Mouse (Mus musculus) neural tube, embryonic 14.5 days (tissue): ENCODE measurements at regions not wholly inside any gene's neighbourhood (a gene's known extent, or its start where the extent isn't known, plus 50 kb on each side); places are given as distances from the start of the nearest gene placed in this dataset.
A peak's percentile ranks its signal among the peaks of the same experiment; 100 is the strongest.

Source experiments
- ATAC-seq: fragments of 200-750 bp; cut with Nextera tagmentation; 2 replicates; pipeline ENCODE4 v1.8.0; 2017; ENCODE audit warnings: low read depth, mild to moderate bottlenecking, moderate TSS enrichment, moderate library complexity
- H3K27ac ChIP-seq: fragments of 300-500 bp; sonication (generic); 2 replicates; pipeline ENCODE4 v1.5.1; 2014; ENCODE audit warnings: low read depth, mild to moderate bottlenecking, control low read depth, low read length, moderate library complexity, mixed read lengths
- H3K27me3 ChIP-seq: fragments of 300-500 bp; sonication (generic); 2 replicates; pipeline ENCODE4 v1.6.1; 2014; ENCODE audit warnings: low read length; ENCODE audit not compliant: control insufficient read depth, insufficient read depth
- H3K36me3 ChIP-seq: fragments of 300-500 bp; sonication (generic); 2 replicates; pipeline ENCODE4 v1.6.1; 2014; ENCODE audit warnings: low read length, mixed read lengths; ENCODE audit not compliant: control insufficient read depth, insufficient read depth
- H3K4me1 ChIP-seq: fragments of 300-500 bp; sonication (generic); 2 replicates; pipeline ENCODE4 v1.6.1; 2014; ENCODE audit warnings: low read length; ENCODE audit not compliant: control insufficient read depth, insufficient read depth
- H3K4me2 ChIP-seq: fragments of 300-500 bp; sonication (generic); 2 replicates; pipeline ENCODE4 v1.6.1; 2014; ENCODE audit warnings: mild to moderate bottlenecking, low read depth, low read length, control low read depth
- H3K4me3 ChIP-seq: fragments of 300-500 bp; sonication (generic); 2 replicates; pipeline ENCODE4 v1.5.1; 2014; ENCODE audit warnings: low read depth, low read length, control low read depth, mixed read lengths
- H3K9ac ChIP-seq: fragments of 300-500 bp; sonication (generic); replicated peaks from 2 replicates; pipeline ENCODE4 v1.6.1; 2014; ENCODE audit warnings: low read depth, mild to moderate bottlenecking, control low read depth, low read length, mixed read lengths
- H3K9me3 ChIP-seq: fragments of 300-500 bp; sonication (generic); 2 replicates; pipeline ENCODE4 v1.6.1; 2016; ENCODE audit warnings: low read length; ENCODE audit not compliant: control insufficient read depth
- WGBS: fragments of 180-500 bp; shearing (Covaris S2); extraction: QIAGEN DNeasy Blood & Tissue Kit; methylation state at CpG from one replicate; pipeline ENCODE4 v1.1.7; 2014; 5-methylcytosine and 5-hydroxymethylcytosine counted together

- no peak overlapping the region for H3K27ac ChIP-seq
- H3K9me3 ChIP-seq, result no peaks in the 10 kb centered on the region
- H3K4me2 ChIP-seq, result no peak overlapping the region
- H3K4me3 ChIP-seq, result no peak overlapping the region
- no peak; the same call in 1 of the 2 replicates for ATAC-seq
- H3K36me3 ChIP-seq, result no peaks in the 10 kb centered on the region
- H3K4me1 ChIP-seq, result no peaks in the 10 kb centered on the region
- H3K9ac ChIP-seq, result no peak overlapping the region
- WGBS, result 21% methylated on average over 1 of the region's 1 CpGs
- H3K27me3 ChIP-seq, result no peaks in the 10 kb centered on the region
Observed at GRCm38 (mm10) chr6:49523184-49523583, 127.8 kb downstream of the Stk31 start.

- Histone ChIP-seq H3K4me2 (no peak overlapping the region), H3K27me3 (no peaks in the 10 kb centered on the region), H3K36me3 (no peaks in the 10 kb centered on the region), H3K27ac (no peak overlapping the region), H3K9me3 (no peaks in the 10 kb centered on the region), H3K4me1 (no peaks in the 10 kb centered on the region), H3K4me3 (no peak overlapping the region), H3K9ac (no peak overlapping the region)
- ATAC-seq, result no peak
- 87% methylated on average over 7 of the region's 7 CpGs for WGBS
Observed at GRCm38 (mm10) chr6:49523696-49524095, 128.3 kb downstream of the Stk31 start.

GRCm38 (mm10) chr6:49533956-49534355 is 138.6 kb downstream of the Stk31 start:
- Histone ChIP-seq H3K4me2 (no peak overlapping the region), H3K27ac (no peak overlapping the region), H3K36me3 (no peaks in the 10 kb centered on the region), H3K9me3 (no peaks in the 10 kb centered on the region), H3K9ac (no peak overlapping the region), H3K27me3 (no peaks in the 10 kb centered on the region), H3K4me3 (no peak overlapping the region), H3K4me1 (no peaks in the 10 kb centered on the region)
- ATAC-seq, result no peak
- WGBS, result 94% methylated on average over 7 of the region's 9 CpGs

GRCm38 (mm10) chr6:49534551-49534950 is 139.1 kb downstream of the Stk31 start:
- H3K27me3 ChIP-seq, result no peaks in the 10 kb centered on the region
- WGBS, result 94% methylated on average over 3 of the region's 3 CpGs
- H3K4me1 ChIP-seq, result no peaks in the 10 kb centered on the region

GRCm38 (mm10) chr6:49544946-49545345 is 149.5 kb downstream of the Stk31 start:
- ATAC-seq, result no peak
- H3K9ac ChIP-seq, result no peak overlapping the region
- H3K27me3 ChIP-seq, result no peaks in the 10 kb centered on the region
- no peak overlapping the region for H3K4me3 ChIP-seq
- H3K27ac ChIP-seq, result no peak overlapping the region
- no peaks in the 10 kb centered on the region for H3K4me1 ChIP-seq
- H3K36me3 ChIP-seq, result no peaks in the 10 kb centered on the region
- no peaks in the 10 kb centered on the region for H3K9me3 ChIP-seq
- WGBS, result 89% methylated on average over 7 of the region's 7 CpGs
- no peak overlapping the region for H3K4me2 ChIP-seq

More at GRCm38 (mm10) chr6:49534551-49534950, 139.1 kb downstream of the Stk31 start:
- ATAC-seq, result no peak
- H3K36me3 ChIP-seq, result no peaks in the 10 kb centered on the region
- H3K9me3 ChIP-seq, result no peaks in the 10 kb centered on the region
- no peak overlapping the region for H3K4me3 ChIP-seq
- H3K4me2 ChIP-seq, result no peak overlapping the region
- H3K27ac ChIP-seq, result no peak overlapping the region
- H3K9ac ChIP-seq, result no peak overlapping the region

GRCm38 (mm10) chr6:49555069-49555468 is 159.7 kb downstream of the Stk31 start:
- peak; percentile 58; the same call in 1 of the 2 replicates for ATAC-seq

GRCm38 (mm10) chr6:49558508-49558907 is 163.1 kb downstream of the Stk31 start:
- Histone ChIP-seq H3K4me1 (no peaks in the 10 kb centered on the region), H3K9ac (no peak overlapping the region), H3K27ac (no peak overlapping the region), H3K9me3 (no peaks in the 10 kb centered on the region), H3K4me3 (no peak overlapping the region), H3K27me3 (no peaks in the 10 kb centered on the region), H3K4me2 (no peak overlapping the region), H3K36me3 (no peaks in the 10 kb centered on the region)
- ATAC-seq, result no peak
- WGBS, result 84% methylated on average over 1 of the region's 1 CpGs

More at GRCm38 (mm10) chr6:49555069-49555468, 159.7 kb downstream of the Stk31 start:
- no peaks in the 10 kb centered on the region for H3K27me3 ChIP-seq
- no peak overlapping the region for H3K9ac ChIP-seq
- no peak overlapping the region for H3K4me3 ChIP-seq
- no peaks in the 10 kb centered on the region for H3K9me3 ChIP-seq
- H3K4me2 ChIP-seq, result no peak overlapping the region
- WGBS, result 54% methylated on average over 10 of the region's 10 CpGs
- no peak overlapping the region for H3K27ac ChIP-seq
- H3K4me1 ChIP-seq, result no peaks in the 10 kb centered on the region
- no peaks in the 10 kb centered on the region for H3K36me3 ChIP-seq

GRCm38 (mm10) chr6:49559112-49559511 is 163.7 kb downstream of the Stk31 start:
- 92% methylated on average over 11 of the region's 11 CpGs for WGBS
- no peak overlapping the region for H3K4me2 ChIP-seq
- H3K36me3 ChIP-seq, result no peaks in the 10 kb centered on the region
- H3K4me1 ChIP-seq, result no peaks in the 10 kb centered on the region
- no peak overlapping the region for H3K9ac ChIP-seq
- no peak for ATAC-seq
- H3K27me3 ChIP-seq, result no peaks in the 10 kb centered on the region
- H3K9me3 ChIP-seq, result no peaks in the 10 kb centered on the region
- no peak overlapping the region for H3K4me3 ChIP-seq
- no peak overlapping the region for H3K27ac ChIP-seq

GRCm38 (mm10) chr6:49578340-49578739 is 182.9 kb downstream of the Stk31 start:
- Histone ChIP-seq H3K4me2 (no peak overlapping the region), H3K9ac (no peak overlapping the region), H3K27ac (no peak overlapping the region), H3K9me3 (no peaks in the 10 kb centered on the region), H3K4me1 (peaks cover 6% of the 10 kb centered on the region; the same call in 1 of the 2 replicates), H3K4me3 (no peak overlapping the region), H3K36me3 (no peaks in the 10 kb centered on the region), H3K27me3 (no peaks in the 10 kb centered on the region)
- 83% methylated on average over 6 of the region's 6 CpGs for WGBS
- no peak for ATAC-seq
